Mouse (Mus musculus): Measurements from ENCODE around the gene Gas2l3.
A peak's percentile ranks its signal among the peaks of the same experiment; 100 is the strongest.

Gas2l3 gene

DNA sequence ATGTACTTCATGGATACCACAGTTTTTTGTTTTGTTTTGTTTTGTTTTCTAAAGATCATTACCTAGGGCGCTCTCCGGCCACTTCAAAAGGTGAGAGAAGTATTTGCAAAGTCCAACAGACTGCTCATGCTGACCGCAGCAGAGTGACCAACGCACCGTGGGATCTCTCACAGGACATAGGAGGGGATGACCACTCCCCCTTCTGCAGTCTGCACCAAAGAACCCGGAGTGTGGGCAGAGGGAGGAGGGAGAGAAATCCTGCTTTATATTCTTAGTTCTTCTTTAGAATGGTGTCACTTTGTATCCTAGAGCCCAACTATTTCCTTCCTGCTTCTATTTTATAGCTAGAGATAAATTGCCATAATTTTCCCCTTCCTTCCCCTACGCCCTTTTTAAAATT, 48.4 kb downstream of the Gas2l3 start:
- no peak for DNase-seq (ENCODE audit: low spot score in 2 of 2)

DNA sequence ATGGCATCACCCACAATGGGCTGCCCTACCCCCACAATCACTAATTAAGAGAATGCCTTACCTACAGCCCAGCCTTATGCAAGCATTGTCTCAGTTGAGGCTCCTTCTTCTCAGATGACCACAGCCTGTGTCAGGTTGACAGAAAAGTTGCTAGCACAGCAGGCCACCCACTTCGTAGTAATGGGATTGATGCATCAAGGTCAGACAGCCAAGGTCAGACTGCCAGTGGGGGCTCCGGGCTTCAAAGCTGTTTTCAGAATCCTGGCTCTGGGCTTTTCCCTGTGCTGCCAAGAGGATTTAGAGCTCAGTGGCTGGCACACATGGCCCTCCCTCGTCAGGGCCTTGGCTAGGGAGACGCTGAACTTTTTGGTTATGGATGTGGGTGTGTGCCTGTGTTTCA, 51.1 kb downstream of the Gas2l3 start:
- DNase-seq (ENCODE audit: low spot score in 2 of 2) = no peak

DNA sequence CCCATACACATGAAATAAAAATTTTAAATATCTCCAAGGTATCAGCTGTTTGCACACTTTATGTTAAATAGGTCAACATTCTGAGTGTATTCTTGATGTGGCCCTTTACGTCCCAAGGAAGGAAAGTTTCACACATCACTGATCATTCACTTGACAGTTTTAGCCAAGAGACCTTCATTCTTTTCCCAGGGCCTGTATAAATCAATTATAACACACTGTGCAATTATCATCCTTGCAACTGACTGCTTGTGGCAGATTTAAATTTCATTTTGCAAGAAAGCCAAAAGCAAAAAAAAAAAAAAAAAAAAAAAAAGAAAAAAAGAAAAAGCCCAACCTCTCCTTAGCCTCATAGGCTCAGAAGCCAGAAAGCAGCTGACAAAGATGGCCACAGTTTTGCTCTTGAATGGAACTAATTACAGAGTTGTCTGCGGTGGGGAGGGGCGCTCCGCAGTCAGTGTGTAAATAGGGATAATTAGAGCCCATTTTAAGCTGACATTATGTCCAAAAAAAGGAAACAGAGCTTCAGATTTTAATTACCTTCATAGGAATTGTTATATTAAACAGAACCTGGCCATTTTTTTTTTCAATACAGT, 52.1 kb downstream of the Gas2l3 start:
- peak in 1 of 2 experiments; percentile 40 for DNase-seq (ENCODE audit: low spot score in 2 of 2)

DNA sequence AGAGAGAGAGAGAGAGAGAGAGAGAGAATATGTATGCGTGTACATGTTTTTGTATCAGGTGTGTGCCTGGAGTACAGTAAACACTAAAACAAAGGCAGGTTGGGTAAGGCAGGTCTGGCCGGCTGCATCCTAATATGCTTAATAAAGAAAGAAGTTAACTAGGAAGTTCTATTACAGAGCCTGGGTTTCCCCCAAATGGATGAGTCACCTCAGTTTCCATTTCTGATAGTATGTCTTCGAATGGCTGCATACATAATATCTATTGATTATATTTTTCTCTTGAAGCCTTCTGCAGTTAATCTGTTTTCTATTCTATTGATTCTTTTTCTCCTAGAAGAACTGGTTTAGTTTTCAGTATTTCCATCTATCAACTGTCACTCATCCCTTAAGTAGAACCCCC, 57.3 kb downstream of the Gas2l3 start:
- no peak for DNase-seq (ENCODE audit: low spot score in 2 of 2)

DNA sequence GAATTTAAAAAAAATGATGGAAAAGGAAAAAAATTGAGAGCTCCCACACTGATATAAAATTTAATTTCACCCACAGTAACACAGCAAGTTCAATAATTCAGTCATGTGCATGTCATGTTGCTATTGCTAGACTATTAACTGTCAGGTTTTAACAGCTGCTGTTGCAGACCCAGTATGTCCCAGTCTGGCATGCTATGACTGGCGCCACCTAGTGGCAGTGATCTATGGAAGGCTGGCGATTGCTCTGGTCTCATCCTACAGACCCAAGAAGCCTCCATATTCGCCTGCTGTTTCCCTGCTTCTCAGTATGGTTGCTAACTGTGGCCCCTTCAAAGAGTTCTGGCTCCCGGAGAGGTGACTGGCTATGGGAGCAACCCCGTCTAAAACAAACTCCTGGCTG, 60.3 kb downstream of the Gas2l3 start:
- DNase-seq (ENCODE audit: low spot score in 2 of 2) = peak; percentile 49 to 71

DNA sequence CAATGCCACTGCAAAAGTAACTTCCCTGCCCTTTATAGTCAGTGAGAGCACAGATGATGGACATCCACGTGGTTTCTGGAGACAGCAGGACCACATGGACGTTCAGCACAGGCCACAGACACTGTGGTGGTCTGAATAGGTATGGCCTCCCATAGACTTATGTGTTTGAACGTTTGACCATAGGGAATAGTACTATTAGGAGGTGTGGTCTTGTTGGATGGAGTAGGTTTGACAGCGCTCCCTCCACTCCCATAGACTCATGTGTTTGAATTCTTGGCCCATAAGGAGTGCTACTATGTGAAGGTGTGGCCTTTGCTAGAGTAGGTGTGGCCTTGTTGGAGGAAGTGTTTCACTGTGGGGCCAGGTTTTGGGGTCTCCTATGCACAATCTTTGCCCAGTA, 66.0 kb downstream of the Gas2l3 start:
- no peak for DNase-seq (ENCODE audit: low spot score in 2 of 2)

DNA sequence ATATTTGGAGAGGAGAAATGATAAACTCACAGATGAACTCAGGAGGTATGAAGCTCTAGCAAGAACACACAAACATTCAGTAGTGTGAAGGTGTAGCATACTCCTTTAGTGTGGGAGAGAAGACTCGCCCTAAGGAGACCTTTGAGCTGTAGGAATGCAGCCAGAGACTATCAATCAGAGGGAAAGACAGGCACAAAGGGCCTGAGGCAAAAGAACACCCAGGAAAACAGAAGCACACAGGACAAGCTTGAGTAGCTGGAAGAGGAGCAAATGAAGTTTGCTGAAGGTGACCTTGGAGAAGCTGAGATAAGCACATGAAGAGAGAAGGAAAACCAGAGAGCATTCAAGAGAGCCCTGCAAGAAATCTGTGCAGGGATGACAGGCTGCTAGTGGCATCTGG, 73.7 kb downstream of the Gas2l3 start:
- DNase-seq (ENCODE audit: low spot score in 2 of 2) = no peak

DNA sequence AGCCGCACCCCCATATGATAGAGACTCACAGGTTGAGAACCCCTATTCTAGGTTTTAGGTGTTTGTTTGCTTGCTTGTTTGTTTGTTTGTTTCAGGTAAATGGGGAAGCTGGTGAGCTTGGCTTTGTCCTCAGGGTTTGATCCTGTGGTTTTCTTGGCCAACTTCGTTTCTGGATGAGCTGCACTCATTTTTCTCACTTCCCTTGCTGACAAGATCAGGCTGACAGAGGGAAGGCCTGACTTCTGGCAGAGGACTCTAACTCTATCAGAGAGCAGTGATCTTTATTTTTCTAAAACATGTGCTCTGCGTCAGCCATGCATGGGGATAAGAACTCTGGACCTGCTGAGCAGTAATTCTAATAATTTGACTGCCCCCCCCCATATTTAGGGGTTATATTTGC, 84.8 kb downstream of the Gas2l3 start:
- DNase-seq (ENCODE audit: low spot score in 2 of 2) = no peak
